Mouse (Mus musculus) neural tube, embryonic 15.5 days (tissue): ENCODE data around the gene Qser1. TPM values are rescaled to one million over a fixed set of nuclear protein-coding genes. Genes with fewer than 3 reads are reported as not detected.
"Not testable (repeated sequence)": the region's sequence is repeated elsewhere in the genome, so short reads cannot be mapped to it uniquely, and the experiment has no call there.

ENCODE experiments used
- ATAC-seq: fragments of 200-750 bp; cut with Nextera tagmentation; 2 replicates; pipeline ENCODE4 v1.8.0; 2017; ENCODE audit warnings: mild to moderate bottlenecking, moderate TSS enrichment, moderate library complexity; ENCODE audit not compliant: low FRiP score
- H3K27ac ChIP-seq: fragments of 300-500 bp; sonication (generic); replicated peaks from 2 replicates; pipeline ENCODE4 v1.5.1; 2015; ENCODE audit warnings: mild to moderate bottlenecking, inconsistent platforms
- H3K27me3 ChIP-seq: fragments of 300-500 bp; sonication (generic); replicated peaks from 2 replicates; pipeline ENCODE4 v1.6.1; 2015; ENCODE audit warnings: inconsistent platforms
- H3K36me3 ChIP-seq: fragments of 300-500 bp; sonication (generic); 2 replicates; pipeline ENCODE4 v1.6.1; 2015; ENCODE audit warnings: inconsistent platforms
- H3K4me1 ChIP-seq: fragments of 300-500 bp; sonication (generic); 2 replicates; pipeline ENCODE4 v1.6.1; 2015; ENCODE audit warnings: inconsistent platforms
- H3K4me2 ChIP-seq: fragments of 300-500 bp; sonication (generic); 2 replicates; pipeline ENCODE4 v1.6.1; 2015; ENCODE audit warnings: inconsistent platforms, mild to moderate bottlenecking, moderate library complexity
- H3K4me3 ChIP-seq: fragments of 300-500 bp; sonication (generic); replicated peaks from 2 replicates; pipeline ENCODE4 v1.5.1; 2015; ENCODE audit warnings: mild to moderate bottlenecking, inconsistent platforms
- H3K9ac ChIP-seq: fragments of 300-500 bp; sonication (generic); replicated peaks from 2 replicates; pipeline ENCODE4 v1.6.1; 2015; ENCODE audit warnings: mild to moderate bottlenecking, inconsistent platforms
- H3K9me3 ChIP-seq: fragments of 300-500 bp; sonication (generic); replicated peaks from 2 replicates; pipeline ENCODE4 v1.6.1; 2016; ENCODE audit warnings: inconsistent platforms
- WGBS: fragments of 180-500 bp; shearing (Covaris S2); methylation state at CpG from one replicate; pipeline ENCODE4 v1.1.7; 2015; ENCODE audit warnings: mixed read lengths; 5-methylcytosine and 5-hydroxymethylcytosine counted together
- polyA plus RNA-seq: library from polyadenylated mRNA; unstranded; fragments of >200 nt; fragmentation: Nextera tagmentation; extraction: Ambion mirVana; gene quantifications from 2 replicates; pipeline ENCODE4 v1.2.1, GENCODE M21; 2015

The Qser1 gene
- polyA plus RNA-seq, result 4.9 and 6.0 TPM in 2 replicates

- ATAC-seq, result peak; percentile 83
- peak within 1 kb of the TSS; percentile 97 for H3K9ac ChIP-seq
- no peaks in the 10 kb centered on the region for H3K27me3 ChIP-seq
- no peaks in the 10 kb centered on the region for H3K36me3 ChIP-seq
- H3K4me1 ChIP-seq, result peaks cover 27% of the 10 kb centered on the region
- H3K27ac ChIP-seq, result peak within 1 kb of the TSS; percentile 95
- no peaks in the 10 kb centered on the region for H3K9me3 ChIP-seq
- peak within 1 kb of the TSS; percentile 93 for H3K4me3 ChIP-seq
- peak within 1 kb of the TSS; percentile 62 for H3K4me2 ChIP-seq
- 1% methylated on average over 29 of the region's 50 CpGs for WGBS
Measured at GRCm38 (mm10) chr2:104816371-104816827, at the start of gene Qser1. Qser1 (minus strand) TSS chr2:104816760.

- WGBS, result 95% methylated on average over 4 of the region's 4 CpGs
- Histone ChIP-seq H3K27ac (no peak overlapping the region), H3K27me3 (no peaks in the 10 kb centered on the region), H3K9me3 (no peaks in the 10 kb centered on the region), H3K4me1 (no peaks in the 10 kb centered on the region), H3K4me3 (no peak overlapping the region), H3K36me3 (no peaks in the 10 kb centered on the region), H3K4me2 (no peak overlapping the region), H3K9ac (no peak overlapping the region)
- no peak for ATAC-seq
Measured at GRCm38 (mm10) chr2:104864176-104864860, 47.8 kb upstream of the Qser1 start.

GRCm38 (mm10) chr2:104860426-104860825, 43.9 kb upstream of the Qser1 start:
- no peak overlapping the region for H3K4me2 ChIP-seq
- H3K36me3 ChIP-seq, result no peaks in the 10 kb centered on the region
- ATAC-seq, result no peak
- no peak overlapping the region for H3K4me3 ChIP-seq
- H3K9me3 ChIP-seq, result no peaks in the 10 kb centered on the region
- H3K27ac ChIP-seq, result no peak overlapping the region
- no peak overlapping the region for H3K9ac ChIP-seq
- H3K4me1 ChIP-seq, result no peaks in the 10 kb centered on the region
- 80% methylated on average over 10 of the region's 10 CpGs for WGBS
- no peaks in the 10 kb centered on the region for H3K27me3 ChIP-seq

GRCm38 (mm10) chr2:104859060-104859459, 42.5 kb upstream of the Qser1 start:
- no peak overlapping the region for H3K27ac ChIP-seq
- H3K4me2 ChIP-seq, result no peak overlapping the region
- ATAC-seq, result no peak
- no peaks in the 10 kb centered on the region for H3K36me3 ChIP-seq
- H3K9me3 ChIP-seq, result no peaks in the 10 kb centered on the region
- no peak overlapping the region for H3K9ac ChIP-seq
- H3K27me3 ChIP-seq, result no peaks in the 10 kb centered on the region
- H3K4me1 ChIP-seq, result no peaks in the 10 kb centered on the region
- no peak overlapping the region for H3K4me3 ChIP-seq
- 72% methylated on average over 5 of the region's 5 CpGs for WGBS

- ATAC-seq, H3K4me2 ChIP-seq, H3K27ac ChIP-seq, H3K36me3 ChIP-seq, H3K9me3 ChIP-seq, H3K27me3 ChIP-seq, H3K9ac ChIP-seq, H3K4me1 ChIP-seq, H3K4me3 ChIP-seq: not testable (repeated sequence)
- WGBS, result 92% methylated on average over 3 of the region's 3 CpGs
Measured at GRCm38 (mm10) chr2:104858083-104858482, 41.5 kb upstream of the Qser1 start.

GRCm38 (mm10) chr2:104856218-104856617, 39.7 kb upstream of the Qser1 start:
- Histone ChIP-seq H3K9me3 (no peaks in the 10 kb centered on the region), H3K36me3 (no peaks in the 10 kb centered on the region), H3K4me2 (no peak overlapping the region), H3K9ac (no peak overlapping the region), H3K4me1 (no peaks in the 10 kb centered on the region), H3K4me3 (no peak overlapping the region), H3K27ac (no peak overlapping the region), H3K27me3 (no peaks in the 10 kb centered on the region)
- WGBS, result 55% methylated on average over 1 of the region's 1 CpGs
- ATAC-seq, result no peak

- 34% methylated on average over 3 of the region's 3 CpGs for WGBS
Measured at GRCm38 (mm10) chr2:104855732-104856131, 39.2 kb upstream of the Qser1 start.

GRCm38 (mm10) chr2:104854836-104855235, 38.3 kb upstream of the Qser1 start:
- peaks cover 6% of the 10 kb centered on the region; the same call in 1 of the 2 replicates for H3K27me3 ChIP-seq
- ATAC-seq, result no peak
- H3K36me3 ChIP-seq, result no peaks in the 10 kb centered on the region
- WGBS, result 95% methylated on average over 1 of the region's 1 CpGs
- H3K9me3 ChIP-seq, result no peaks in the 10 kb centered on the region
- no peak overlapping the region for H3K4me3 ChIP-seq
- H3K9ac ChIP-seq, result no peak overlapping the region
- H3K27ac ChIP-seq, result no peak overlapping the region
- no peak overlapping the region for H3K4me2 ChIP-seq
- H3K4me1 ChIP-seq, result no peaks in the 10 kb centered on the region

More at GRCm38 (mm10) chr2:104855732-104856131, 39.2 kb upstream of the Qser1 start:
- Histone ChIP-seq H3K27ac (no peak overlapping the region), H3K4me3 (no peak overlapping the region), H3K27me3 (peaks cover 3% of the 10 kb centered on the region; the same call in 1 of the 2 replicates), H3K4me2 (no peak overlapping the region), H3K36me3 (no peaks in the 10 kb centered on the region), H3K9ac (no peak overlapping the region), H3K9me3 (no peaks in the 10 kb centered on the region), H3K4me1 (no peaks in the 10 kb centered on the region)
- no peak for ATAC-seq

GRCm38 (mm10) chr2:104852546-104852945, 36.0 kb upstream of the Qser1 start:
- no peak overlapping the region for H3K4me3 ChIP-seq
- ATAC-seq, result no peak
- H3K27me3 ChIP-seq, result peaks cover 9% of the 10 kb centered on the region
- H3K27ac ChIP-seq, result no peak overlapping the region
- no peaks in the 10 kb centered on the region for H3K9me3 ChIP-seq
- no peak overlapping the region for H3K9ac ChIP-seq
- H3K36me3 ChIP-seq, result no peaks in the 10 kb centered on the region
- H3K4me1 ChIP-seq, result peaks cover 10% of the 10 kb centered on the region
- 92% methylated on average over 7 of the region's 7 CpGs for WGBS
- no peak overlapping the region for H3K4me2 ChIP-seq

GRCm38 (mm10) chr2:104851686-104852085, 35.1 kb upstream of the Qser1 start:
- H3K4me2 ChIP-seq, result no peak overlapping the region
- no peaks in the 10 kb centered on the region for H3K36me3 ChIP-seq
- peaks cover 10% of the 10 kb centered on the region for H3K4me1 ChIP-seq
- no peak overlapping the region for H3K9ac ChIP-seq
- no peak overlapping the region for H3K4me3 ChIP-seq
- 39% methylated on average over 5 of the region's 5 CpGs for WGBS
- peaks cover 9% of the 10 kb centered on the region for H3K27me3 ChIP-seq
- ATAC-seq, result no peak
- H3K9me3 ChIP-seq, result no peaks in the 10 kb centered on the region
- H3K27ac ChIP-seq, result no peak overlapping the region

- WGBS, result 79% methylated on average over 3 of the region's 3 CpGs
- Histone ChIP-seq H3K9ac (peak overlapping the region; percentile 59; the same call in 1 of the 2 replicates), H3K27me3 (peaks cover 9% of the 10 kb centered on the region), H3K4me2 (peak overlapping the region; percentile 99), H3K9me3 (no peaks in the 10 kb centered on the region), H3K36me3 (no peaks in the 10 kb centered on the region), H3K4me3 (peak overlapping the region; percentile 59), H3K27ac (no peak overlapping the region), H3K4me1 (peaks cover 10% of the 10 kb centered on the region)
- ATAC-seq, result no peak
Measured at GRCm38 (mm10) chr2:104849991-104850359, 33.4 kb upstream of the Qser1 start.

GRCm38 (mm10) chr2:104849276-104849990, 32.9 kb upstream of the Qser1 start, which contains the start of gene Prrg4:
Prrg4 (minus strand) TSS chr2:104849876.
- H3K27me3 ChIP-seq, result peaks cover 9% of the 10 kb centered on the region
- H3K4me2 ChIP-seq, result peak within 1 kb of the TSS; percentile 99
- H3K36me3 ChIP-seq, result no peaks in the 10 kb centered on the region
- no peaks in the 10 kb centered on the region for H3K9me3 ChIP-seq
- ATAC-seq, result peak; percentile 66; the same call in 1 of the 2 replicates
- H3K9ac ChIP-seq, result peak within 1 kb of the TSS; percentile 59
- no peak within 1 kb of the TSS for H3K27ac ChIP-seq
- under 1% methylated on average over 62 of the region's 62 CpGs for WGBS
- H3K4me3 ChIP-seq, result peak within 1 kb of the TSS; percentile 59
- H3K4me1 ChIP-seq, result peaks cover 10% of the 10 kb centered on the region
